Mouse (Mus musculus) midbrain, embryonic 11.5 days (tissue): ENCODE data around the gene Dchs2. TPM values are rescaled to one million over a fixed set of nuclear protein-coding genes. Genes with fewer than 3 reads are reported as not detected.

Experiments
- ATAC-seq: fragments of 200-750 bp; cut with Nextera tagmentation; 2 replicates; pipeline ENCODE4 v1.8.0; 2017; ENCODE audit warnings: moderate TSS enrichment, moderate library complexity; ENCODE audit not compliant: low FRiP score
- DNase-seq: peaks from one replicate; pipeline ENCODE4 v3.0.0; 2015; ENCODE audit warnings: low spot score; ENCODE audit errors: missing footprints
- H3K27ac ChIP-seq: fragments of 300-500 bp; sonication (generic); 2 replicates; pipeline ENCODE4 v1.5.1; 2014; ENCODE audit warnings: low read depth, low read length
- H3K27me3 ChIP-seq: fragments of 300-500 bp; sonication (generic); 2 replicates; pipeline ENCODE4 v1.6.1; 2014; ENCODE audit warnings: mild to moderate bottlenecking, low read length, moderate library complexity, mixed read lengths; ENCODE audit not compliant: control insufficient read depth, insufficient read depth
- H3K36me3 ChIP-seq: fragments of 300-500 bp; sonication (generic); 2 replicates; pipeline ENCODE4 v1.6.1; 2014; ENCODE audit warnings: mild to moderate bottlenecking, low read length, moderate library complexity, mixed read lengths; ENCODE audit not compliant: control insufficient read depth, insufficient read depth
- H3K4me1 ChIP-seq: fragments of 300-500 bp; sonication (generic); 2 replicates; pipeline ENCODE4 v1.6.1; 2014; ENCODE audit warnings: low read length; ENCODE audit not compliant: control insufficient read depth, insufficient read depth
- H3K4me2 ChIP-seq: fragments of 300-500 bp; sonication (generic); 2 replicates; pipeline ENCODE4 v1.6.1; 2014; ENCODE audit warnings: mild to moderate bottlenecking, moderate library complexity
- H3K4me3 ChIP-seq: fragments of 300-500 bp; sonication (generic); 2 replicates; pipeline ENCODE4 v1.5.1; 2014; ENCODE audit warnings: low read depth, low read length
- H3K9ac ChIP-seq: fragments of 300-500 bp; sonication (generic); 2 replicates; pipeline ENCODE4 v1.6.1; 2014; ENCODE audit warnings: low read length
- H3K9me3 ChIP-seq: fragments of 300-500 bp; sonication (generic); 2 replicates; pipeline ENCODE4 v1.6.1; 2016; ENCODE audit warnings: low read length; ENCODE audit not compliant: control insufficient read depth
- WGBS: fragments of 180-500 bp; shearing (Covaris S2); extraction: QIAGEN DNeasy Blood & Tissue Kit; methylation state at CpG from one replicate; pipeline ENCODE4 v1.1.7; 2014; 5-methylcytosine and 5-hydroxymethylcytosine counted together
- polyA plus RNA-seq: library from polyadenylated mRNA; unstranded; fragments of >200 nt; fragmentation: Nextera tagmentation; extraction: Ambion mirVana; gene quantifications from 2 replicates; pipeline ENCODE4 v1.2.1, GENCODE M21; 2014

The Dchs2 gene
- polyA plus RNA-seq, 1 experiment from 2014 or later, result 0.19 TPM

DNA sequence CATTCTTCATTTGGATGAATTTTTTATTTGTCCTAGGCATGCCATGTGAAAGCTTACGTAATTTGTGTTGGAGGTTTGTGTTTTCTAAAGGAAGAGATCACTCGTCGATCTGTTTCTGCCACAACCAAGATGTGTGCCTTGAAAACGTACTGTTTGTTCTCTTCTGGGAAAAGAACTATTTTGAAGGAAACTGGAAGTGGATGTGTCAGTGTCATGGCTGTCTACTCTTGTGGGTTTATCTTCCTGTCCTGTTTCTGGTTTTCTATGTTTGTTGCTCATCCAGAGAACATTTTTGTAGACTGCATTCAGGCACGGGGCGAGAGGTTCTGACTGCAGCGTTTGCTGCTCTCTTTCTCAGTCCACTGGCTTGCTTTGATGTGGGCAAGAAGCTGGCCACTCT, 124.2 kb downstream of the Dchs2 start:
- no peaks in the 10 kb centered on the region for H3K4me1 ChIP-seq
- no peaks in the 10 kb centered on the region for H3K36me3 ChIP-seq
- H3K27ac ChIP-seq, result no peak overlapping the region
- H3K4me2 ChIP-seq, result no peak overlapping the region
- no peak overlapping the region for H3K9ac ChIP-seq
- DNase-seq (no peak), ATAC-seq (no peak)
- no peaks in the 10 kb centered on the region for H3K9me3 ChIP-seq
- no peak overlapping the region for H3K4me3 ChIP-seq
- H3K27me3 ChIP-seq, result no peaks in the 10 kb centered on the region
- 80% methylated on average over 7 of the region's 7 CpGs for WGBS

DNA sequence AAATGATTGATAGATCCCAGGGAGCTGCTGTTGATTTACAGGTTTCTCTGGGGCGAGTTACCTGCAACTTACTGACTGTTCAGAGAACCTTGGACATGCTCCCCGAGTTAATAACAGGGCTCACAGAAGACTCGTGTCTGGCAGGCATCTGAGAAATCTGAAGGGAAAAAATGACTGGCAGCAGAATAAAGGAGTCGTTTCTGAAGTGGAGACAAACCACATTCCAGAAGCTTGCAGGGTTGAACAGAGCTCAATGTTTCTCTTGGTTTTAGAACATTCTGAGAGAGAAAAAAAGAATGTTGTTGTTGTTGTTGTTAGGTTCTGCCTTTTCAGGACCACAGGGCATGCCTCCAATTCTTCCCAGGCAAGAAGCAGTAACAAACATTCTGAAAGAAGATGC, 131.7 kb downstream of the Dchs2 start:
- ATAC-seq (no peak), DNase-seq (no peak)
- no peak overlapping the region for H3K4me3 ChIP-seq
- no peaks in the 10 kb centered on the region for H3K9me3 ChIP-seq
- no peak overlapping the region for H3K27ac ChIP-seq
- 82% methylated on average over 4 of the region's 4 CpGs for WGBS
- no peak overlapping the region for H3K4me2 ChIP-seq
- H3K9ac ChIP-seq, result no peak overlapping the region
- no peaks in the 10 kb centered on the region for H3K4me1 ChIP-seq
- no peaks in the 10 kb centered on the region for H3K27me3 ChIP-seq
- no peaks in the 10 kb centered on the region for H3K36me3 ChIP-seq

DNA sequence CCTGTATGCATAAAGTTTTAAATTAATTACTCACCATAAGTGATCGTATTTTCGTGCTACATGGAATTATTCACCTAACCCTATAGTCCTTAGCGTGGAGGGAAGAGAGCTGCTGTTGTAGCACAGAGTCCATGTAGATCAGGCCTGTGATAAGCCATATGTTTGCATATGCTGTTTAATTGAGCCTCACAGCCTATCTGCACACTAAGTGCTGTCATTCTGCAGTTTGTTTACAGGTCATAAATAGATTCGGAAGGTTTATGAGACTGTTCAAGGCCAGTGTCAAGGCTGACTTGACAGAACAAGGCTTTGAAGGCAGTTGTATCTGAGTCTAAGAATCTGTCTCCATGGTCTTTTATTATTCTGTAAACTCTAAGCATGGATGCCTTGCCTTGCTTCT, 138.3 kb downstream of the Dchs2 start:
- Histone ChIP-seq H3K27ac (no peak overlapping the region), H3K36me3 (no peaks in the 10 kb centered on the region), H3K9me3 (no peaks in the 10 kb centered on the region), H3K4me1 (no peaks in the 10 kb centered on the region), H3K4me2 (no peak overlapping the region), H3K27me3 (no peaks in the 10 kb centered on the region), H3K4me3 (no peak overlapping the region), H3K9ac (no peak overlapping the region)
- no peak for DNase-seq
- no peak for ATAC-seq
- 87% methylated on average over 4 of the region's 4 CpGs for WGBS

DNA sequence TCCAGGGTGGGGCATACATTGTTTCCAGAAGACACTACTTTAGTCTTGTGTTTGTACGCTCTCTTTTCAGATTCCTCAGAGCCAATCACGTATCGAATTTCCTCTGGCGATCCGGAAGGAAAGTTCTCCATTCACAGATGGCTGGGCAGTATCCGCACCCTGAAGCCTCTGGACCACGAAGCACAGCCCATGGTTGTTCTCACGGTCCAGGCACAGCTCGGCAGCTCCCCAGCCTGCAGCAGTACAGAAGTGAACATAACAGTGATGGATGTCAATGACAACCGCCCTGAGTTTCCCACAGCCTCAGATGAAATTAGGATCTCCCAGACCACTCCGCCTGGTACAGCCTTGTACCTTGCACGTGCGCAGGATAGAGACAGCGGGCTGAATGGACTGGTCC, 142.5 kb downstream of the Dchs2 start:
- H3K9ac ChIP-seq, result no peak overlapping the region

DNA sequence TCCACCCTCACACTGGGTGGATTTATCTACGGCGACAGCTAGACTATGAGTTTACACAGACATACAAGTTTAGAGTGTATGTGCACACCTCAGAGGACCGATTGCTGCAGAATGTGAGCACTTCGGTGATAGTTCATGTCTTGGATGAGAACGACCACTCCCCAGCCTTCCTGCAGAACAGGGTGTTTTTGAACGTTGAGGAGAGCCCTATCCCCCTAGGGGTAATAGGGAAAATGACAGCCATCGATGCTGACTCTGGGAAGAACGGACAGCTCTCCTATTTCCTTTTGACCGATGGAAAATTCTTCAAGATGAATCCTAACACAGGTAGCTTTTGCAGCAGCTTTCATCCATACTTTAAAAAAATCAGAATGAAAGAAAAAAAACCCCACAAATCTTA, 143.2 kb downstream of the Dchs2 start:
- Histone ChIP-seq H3K27ac (no peak overlapping the region), H3K4me1 (no peaks in the 10 kb centered on the region), H3K4me3 (no peak overlapping the region), H3K36me3 (no peaks in the 10 kb centered on the region), H3K9ac (no peak overlapping the region), H3K27me3 (no peaks in the 10 kb centered on the region), H3K9me3 (no peaks in the 10 kb centered on the region), H3K4me2 (no peak overlapping the region)
- no peak for DNase-seq
- ATAC-seq, result no peak
- WGBS, result 63% methylated on average over 9 of the region's 9 CpGs

More for the DNA sequence above, 142.5 kb downstream of the Dchs2 start:
- Histone ChIP-seq H3K36me3 (no peaks in the 10 kb centered on the region), H3K27me3 (no peaks in the 10 kb centered on the region), H3K9me3 (no peaks in the 10 kb centered on the region), H3K4me1 (no peaks in the 10 kb centered on the region), H3K4me3 (no peak overlapping the region), H3K27ac (no peak overlapping the region), H3K4me2 (no peak overlapping the region)
- ATAC-seq (peak; percentile 14; the same call in 1 of the 2 replicates), DNase-seq (no peak)
- WGBS, result 91% methylated on average over 14 of the region's 14 CpGs

DNA sequence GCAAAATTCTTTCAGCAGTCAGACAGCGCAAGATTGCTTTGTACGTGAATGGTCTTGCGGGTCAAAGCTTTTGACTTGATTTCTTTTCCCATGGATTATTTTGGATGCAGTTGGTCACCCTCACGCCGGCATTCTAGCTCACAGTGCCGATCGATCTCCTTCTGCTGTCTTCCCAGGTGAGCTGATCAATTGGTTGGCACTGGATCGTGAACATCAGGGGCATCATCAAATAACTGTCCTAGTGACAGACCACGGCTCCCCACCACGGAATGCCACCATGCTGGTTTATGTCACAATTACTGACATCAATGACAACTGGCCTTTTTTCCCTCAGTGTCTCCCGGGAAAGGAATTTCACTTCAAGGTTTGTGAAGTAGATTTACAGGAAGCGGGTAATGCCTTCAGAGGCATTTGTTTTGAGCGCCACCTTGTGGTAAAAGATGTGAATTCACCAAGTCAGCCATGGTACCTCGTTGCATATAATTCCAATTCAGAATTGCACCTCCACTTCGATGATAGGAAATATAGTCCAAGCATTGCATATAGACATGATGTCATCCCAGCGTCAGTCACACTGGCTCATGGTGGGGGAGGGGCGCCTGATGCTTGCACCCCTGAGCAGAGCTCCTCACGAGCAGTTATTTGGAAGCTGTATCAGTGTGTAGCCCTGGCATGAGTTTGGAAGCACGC, 146.0 kb downstream of the Dchs2 start:
- H3K27ac ChIP-seq, result no peak overlapping the region
- H3K9ac ChIP-seq, result no peak overlapping the region
- ATAC-seq, result peak; percentile 66
- H3K9me3 ChIP-seq, result no peaks in the 10 kb centered on the region
- WGBS, result 40% methylated on average over 19 of the region's 19 CpGs
- H3K36me3 ChIP-seq, result no peaks in the 10 kb centered on the region
- peak; percentile 96 for DNase-seq
- H3K4me3 ChIP-seq, result no peak overlapping the region
- no peaks in the 10 kb centered on the region for H3K4me1 ChIP-seq
- H3K27me3 ChIP-seq, result no peaks in the 10 kb centered on the region
- peak overlapping the region; percentile 9; the same call in 1 of the 2 replicates for H3K4me2 ChIP-seq

DNA sequence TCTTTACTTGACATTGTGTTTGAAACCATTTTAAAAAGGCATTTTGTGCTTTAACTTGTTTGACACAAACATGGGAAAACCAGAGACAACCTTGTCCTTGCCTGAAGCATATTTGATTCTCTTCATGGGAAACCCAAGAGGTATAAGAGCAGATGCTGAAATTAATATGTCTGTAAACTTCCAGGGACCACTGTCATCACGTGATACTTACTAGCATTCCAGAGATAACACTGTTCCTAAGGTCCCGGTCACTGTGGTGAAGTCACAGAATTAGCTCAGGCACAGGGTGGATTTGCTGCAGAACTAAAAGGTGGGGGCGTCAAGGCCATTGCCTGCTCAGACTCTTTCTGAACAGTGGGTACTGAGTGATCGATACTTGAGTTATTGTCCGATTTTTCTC, 148.0 kb downstream of the Dchs2 start:
- H3K9ac ChIP-seq, result no peak overlapping the region
- WGBS, result 78% methylated on average over 5 of the region's 5 CpGs

DNA sequence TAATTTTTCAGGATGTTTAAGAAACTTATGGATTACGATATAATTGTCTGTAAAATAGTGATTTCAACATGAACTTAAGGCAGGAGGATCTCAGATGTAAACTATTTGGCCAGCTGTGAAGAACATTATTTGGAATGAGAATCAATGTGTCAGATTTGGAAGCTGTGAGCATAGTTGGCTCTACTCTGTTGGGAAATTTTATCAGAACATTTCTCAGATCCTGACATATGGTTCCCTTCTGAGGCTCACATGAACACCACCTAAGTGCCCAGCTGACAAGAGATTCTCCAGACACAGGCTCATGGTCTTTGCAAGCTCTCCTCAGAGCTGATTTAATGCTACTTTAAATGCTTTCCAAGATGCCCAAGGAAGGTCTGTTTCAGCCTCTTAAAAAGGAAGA, 156.1 kb downstream of the Dchs2 start:
- H3K9ac ChIP-seq, result no peak overlapping the region
- no peak overlapping the region for H3K4me3 ChIP-seq
- H3K36me3 ChIP-seq, result no peaks in the 10 kb centered on the region
- no peak overlapping the region for H3K4me2 ChIP-seq
- H3K4me1 ChIP-seq, result 0 out of 2 replicates have a peak, but pooled peaks cover 2% of the 10 kb centered on the region
- no peaks in the 10 kb centered on the region for H3K27me3 ChIP-seq
- no peak for DNase-seq
- 85% methylated on average over 1 of the region's 1 CpGs for WGBS
- no peak for ATAC-seq
- H3K27ac ChIP-seq, result no peak overlapping the region
- H3K9me3 ChIP-seq, result no peaks in the 10 kb centered on the region

More for the DNA sequence above, 148.0 kb downstream of the Dchs2 start:
- no peaks in the 10 kb centered on the region for H3K36me3 ChIP-seq
- no peak overlapping the region for H3K27ac ChIP-seq
- H3K27me3 ChIP-seq, result no peaks in the 10 kb centered on the region
- H3K4me2 ChIP-seq, result no peak overlapping the region
- H3K4me1 ChIP-seq, result no peaks in the 10 kb centered on the region
- no peaks in the 10 kb centered on the region for H3K9me3 ChIP-seq
- ATAC-seq (no peak), DNase-seq (no peak)
- no peak overlapping the region for H3K4me3 ChIP-seq

DNA sequence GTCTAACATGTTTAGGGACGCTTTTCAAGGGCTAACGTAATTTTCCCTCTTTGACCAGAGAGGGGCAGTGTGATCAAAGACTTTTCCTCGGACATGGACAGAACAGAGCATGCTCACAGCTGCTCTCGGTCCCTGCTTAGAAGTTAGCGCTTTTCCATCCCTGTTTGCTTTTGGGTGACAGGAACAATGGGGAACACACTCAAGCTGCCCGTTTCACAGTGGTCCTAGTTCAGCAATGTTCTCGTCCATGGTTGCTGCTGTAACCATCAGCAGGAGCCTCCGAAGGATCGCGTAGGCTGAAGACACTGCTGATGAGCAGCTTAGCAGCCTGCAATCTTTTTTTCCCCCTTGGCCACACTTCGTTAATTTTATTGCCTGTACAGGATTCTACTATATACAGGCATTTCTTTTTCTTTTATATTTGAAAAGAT, 159.2 kb downstream of the Dchs2 start:
- WGBS, result 9% methylated on average over 11 of the region's 11 CpGs
- Histone ChIP-seq H3K9me3 (no peaks in the 10 kb centered on the region), H3K27me3 (no peaks in the 10 kb centered on the region), H3K4me1 (0 out of 2 replicates have a peak, but pooled peaks cover 2% of the 10 kb centered on the region), H3K36me3 (no peaks in the 10 kb centered on the region), H3K4me2 (peak overlapping the region; percentile 45), H3K4me3 (peak overlapping the region; percentile 32), H3K9ac (peak overlapping the region; percentile 66; the same call in 1 of the 2 replicates), H3K27ac (no peak overlapping the region)
- DNase-seq, result peak; percentile 95
- ATAC-seq, result peak; percentile 93
